In genomic region chr1:181550826-181551225, GRCm38 (mm10) we compare ENCODE assay signal across 25 mouse cellular contexts. TPM values are rescaled to one million over a fixed set of nuclear protein-coding genes. Genes with fewer than 3 reads are reported as not detected.
"Had no signal": no experiment of that assay in that cellular context is flagged by ENCODE, and none has a peak within 500 bp of the region (broad histone marks: within the 10 kb centered on the region; RNA-seq: fewer than 3 reads in every experiment).

No protein-coding gene starts in this region.

- H3K27ac ChIP-seq: kidney, postnatal 0 days; left cerebral cortex, adult 2 months; limb, embryonic 12.5 days; limb, embryonic 15.5 days; liver, embryonic 14.5 days; macrophage; neural tube, embryonic 12.5 days; neural tube, embryonic 15.5 days had no signal

- H3K36me3 ChIP-seq: limb, embryonic 12.5 days; limb, embryonic 15.5 days; neural tube, embryonic 12.5 days; neural tube, embryonic 15.5 days had no signal

- H3K9me3 ChIP-seq: limb, embryonic 12.5 days; limb, embryonic 15.5 days; neural tube, embryonic 12.5 days; neural tube, embryonic 15.5 days had no signal

- H3K4me2 ChIP-seq: limb, embryonic 12.5 days; limb, embryonic 15.5 days; liver, embryonic 11.5 days; lung, embryonic 14.5 days; midbrain, embryonic 11.5 days; neural tube, embryonic 12.5 days; neural tube, embryonic 15.5 days had no signal

- DNase-seq: kidney, postnatal 36 days; layer of hippocampus, postnatal 36 days; left cerebral cortex, postnatal 4 days; liver, postnatal 0 days; lung, embryonic 14.5 days; midbrain, embryonic 14.5 days; right cerebral cortex, adult 18-20 months; right cerebral cortex, postnatal 14 days; right cerebral cortex, postnatal 4 days; thymus, adult 18-20 months; thymus, postnatal 36 days had no signal

- H3K9ac ChIP-seq: limb, embryonic 12.5 days; limb, embryonic 15.5 days; liver, embryonic 14.5 days; liver, postnatal 0 days; lung, embryonic 14.5 days; neural tube, embryonic 12.5 days; neural tube, embryonic 15.5 days had no signal

- H3K4me3 ChIP-seq: left cerebral cortex, adult 2 months; limb, embryonic 12.5 days; limb, embryonic 15.5 days; neural tube, embryonic 12.5 days; neural tube, embryonic 15.5 days had no signal

- H3K27me3 ChIP-seq: limb, embryonic 15.5 days; neural tube, embryonic 12.5 days had no signal

- ATAC-seq: liver, postnatal 0 days; lung, postnatal 0 days had no signal

RNA-seq across cellular contexts. Expression of gene Dnah14, which starts 25.5 kb away (rescaled TPM):
- polyA plus RNA-seq: macrophage had no signal

RNA-seq across cellular contexts. Expression of gene Ccdc121, which starts 39.6 kb away (rescaled TPM):
- total RNA-seq: megakaryocyte-erythroid progenitor cell, adult 5-6 weeks had no signal
- polyA plus RNA-seq: limb, embryonic 12.5 days; liver, embryonic 11.5 days; liver, embryonic 14.5 days; liver, postnatal 0 days; macrophage; midbrain, embryonic 11.5 days; neural tube, embryonic 12.5 days; neural tube, embryonic 15.5 days; stomach, embryonic 14.5 days; urinary bladder, adult 2 months had no signal
